Mouse (Mus musculus) CH12.LX (cell line): ENCODE results near the gene Fancc. TPM values are rescaled to one million over a fixed set of nuclear protein-coding genes. Genes with fewer than 3 reads are reported as not detected.

Experiments used
- DNase-seq: peaks from one replicate; pipeline ENCODE4 v3.0.0-alpha.2; 2013; ENCODE audit errors: extremely low read depth
- H3K27ac ChIP-seq: 2 replicates; pipeline ENCODE4 v1.5.1; 2012; ENCODE audit warnings: low read depth, mild to moderate bottlenecking, control low read depth, moderate library complexity; ENCODE audit not compliant: insufficient read depth
- H3K27me3 ChIP-seq: replicated peaks from 2 replicates; pipeline ENCODE3; 2012; ENCODE audit warnings: inconsistent platforms
- H3K36me3 ChIP-seq, 2 experiments: replicated peaks in 1 of 2; 2 replicates each; pipeline versions ENCODE3 to v1.6.1; 2012; ENCODE audit warnings: inconsistent platforms in 1 of 2, low read length in 1 of 2, mild to moderate bottlenecking in 1 of 2, mixed read lengths in 1 of 2, moderate library complexity in 1 of 2; ENCODE audit not compliant: control insufficient read depth in 1 of 2, insufficient read depth in 1 of 2
- H3K4me1 ChIP-seq, 2 experiments: 2 replicates each; pipeline ENCODE4 v1.6.1; 2012; ENCODE audit warnings: inconsistent platforms in 1 of 2, moderate library complexity in 1 of 2; ENCODE audit not compliant: insufficient read depth in 2 of 2, control insufficient read depth in 1 of 2
- H3K4me2 ChIP-seq: 2 replicates; pipeline ENCODE4 v1.6.1; 2012; ENCODE audit warnings: low read depth, mild to moderate bottlenecking, control low read depth; ENCODE audit not compliant: poor library complexity, insufficient read depth, severe bottlenecking
- H3K4me3 ChIP-seq, 3 experiments: fragments of 150-350 bp in 1 of 3; sonication (generic) in 1 of 3; replicated peaks in 1 of 3; 2 replicates each; pipeline versions ENCODE3 to v1.5.1; 2011 to 2012; ENCODE audit warnings: low read depth in 2 of 3, low read length in 2 of 3, mild to moderate bottlenecking in 2 of 3, moderate library complexity in 2 of 3, control low read depth in 1 of 3, improper control_type of control experiment in 1 of 3, inconsistent platforms in 1 of 3, mixed read lengths in 1 of 3; ENCODE audit not compliant: poor library complexity in 1 of 3
- H3K79me2 ChIP-seq: replicated peaks from 2 replicates; pipeline ENCODE4 v1.6.1; 2012; ENCODE audit warnings: mild to moderate bottlenecking, moderate library complexity; ENCODE audit not compliant: control insufficient read depth, poor library complexity, insufficient read depth, severe bottlenecking; ENCODE audit errors: extremely low read depth
- H3K9ac ChIP-seq: 2 replicates; pipeline ENCODE4 v1.6.1; 2012; ENCODE audit warnings: low read depth, mild to moderate bottlenecking, control low read depth, moderate library complexity; ENCODE audit not compliant: insufficient read depth
- H3K9me3 ChIP-seq: replicated peaks from 2 replicates; pipeline ENCODE3; 2012; ENCODE audit warnings: low read length, inconsistent platforms, mixed read lengths
- CHD2 ChIP-seq: IDR thresholded peaks from 2 replicates; pipeline ENCODE4 v1.6.1; 2011; ENCODE audit warnings: low read length, improper control_type of control experiment
- CTCF ChIP-seq, 2 experiments: IDR thresholded peaks in 1 of 2; conservative IDR thresholded peaks in 1 of 2; 2 replicates each; pipeline ENCODE4 v1.5.1; 2011 to 2012; ENCODE audit warnings: low read depth in 2 of 2, low read length in 2 of 2, improper control_type of control experiment in 1 of 2, inconsistent platforms in 1 of 2, mild to moderate bottlenecking in 1 of 2, moderate library complexity in 1 of 2
- IRF4 ChIP-seq: IDR thresholded peaks from 2 replicates; pipeline ENCODE4 v1.6.1; 2014; ENCODE audit warnings: low read depth, mild to moderate bottlenecking, inconsistent platforms, low read length, improper control_type of control experiment
- NRF1 ChIP-seq: IDR thresholded peaks from 2 replicates; pipeline ENCODE4 v1.6.1; 2014; ENCODE audit warnings: low read depth, mild to moderate bottlenecking, inconsistent platforms, low read length, improper control_type of control experiment, moderate library complexity
- RAD21 ChIP-seq: IDR thresholded peaks from 2 replicates; pipeline ENCODE4 v1.6.1; 2011; ENCODE audit warnings: low read depth, mild to moderate bottlenecking, low read length, improper control_type of control experiment, moderate library complexity
- SMC3 ChIP-seq: IDR thresholded peaks from 2 replicates; pipeline ENCODE4 v1.6.1; 2011; ENCODE audit warnings: low read depth, low read length, improper control_type of control experiment
- ZNF384 ChIP-seq: IDR thresholded peaks from 2 replicates; pipeline ENCODE4 v1.6.1; 2012; ENCODE audit warnings: low read depth, low read length, improper control_type of control experiment, inconsistent platforms
- dilution Hi-C: fragments of 300-500 bp; cut with MboI; formaldehyde crosslinking; loops from 2 replicates; pipeline ENCODE4 v1.14.3; 2020; ENCODE audit warnings: low sequenced_read_pairs; ENCODE audit not compliant: extremely low pct_unique_long_range_greater_than_20kb, extremely low pct_ligation_motif_present
- in situ Hi-C: fragments of 300-500 bp; cut with MboI; formaldehyde crosslinking; loops from 3 replicates; pipeline ENCODE4 v1.14.3; 2019; ENCODE audit warnings: low sequenced_read_pairs, low pct_ligation_motif_present, low pct_unique_long_range_greater_than_20kb, mixed read lengths
- polyA plus RNA-seq: library from polyadenylated mRNA; unstranded; fragments of >175 nt; gene quantifications from 2 replicates; pipeline ENCODE4 v1.2.1, GENCODE M21; 2012; ENCODE audit warnings: low read depth; ENCODE audit not compliant: insufficient read length
- total RNA-seq, 2 experiments: library from RNA; depleted of rRNA; stranded (reverse); fragments of 300-350 nt in 1 of 2; fragments of >200 nt in 1 of 2; gene quantifications; 2 replicates each; pipeline ENCODE4 v1.2.3; 2012 to 2014

Fancc gene
- total and polyA plus RNA-seq, 3 experiments = 8.2 to 12.4 (median 8.7) TPM

- no peak for DNase-seq
- dilution Hi-C loops (no loop called here), in situ Hi-C loops (loop anchor here (5.0 to 25.0 kb wide), 2 partner anchors 410 to 700 kb away; no protein-coding TSS in a partner anchor)
- Histone ChIP-seq H3K9ac (no peak overlapping the region), H3K36me3 (peaks cover 0 to 8% of the 10 kb centered on the region in 2 experiments), H3K4me3 (no peak overlapping the region), H3K9me3 (no peaks in the 10 kb centered on the region), H3K4me1 (peaks cover 4 to 21% of the 10 kb centered on the region in 2 experiments), H3K79me2 (no peaks in the 10 kb centered on the region), H3K27me3 (no peaks in the 10 kb centered on the region), H3K27ac (no peak overlapping the region), H3K4me2 (no peak overlapping the region)
- no peak for TF ChIP-seq IRF4
Observed at GRCm38 (mm10) chr13:63337239-63337960, 159.7 kb downstream of the Fancc start.

- in situ Hi-C loops (loop anchor here (5.0 to 25.0 kb wide), 2 partner anchors 409 to 701 kb away; no protein-coding TSS in a partner anchor), dilution Hi-C loops (no loop called here)
- H3K4me3 ChIP-seq = no peak overlapping the region
- H3K27me3 ChIP-seq = no peaks in the 10 kb centered on the region
- no peak overlapping the region for H3K4me2 ChIP-seq
- H3K27ac ChIP-seq = no peak overlapping the region
- H3K79me2 ChIP-seq = no peaks in the 10 kb centered on the region
- no peak overlapping the region for H3K9ac ChIP-seq
- no peak for TF ChIP-seq NRF1
- H3K9me3 ChIP-seq = no peaks in the 10 kb centered on the region
- peaks cover 0 to 8% of the 10 kb centered on the region in 2 experiments for H3K36me3 ChIP-seq
- DNase-seq = no peak
- peaks cover 4 to 16% of the 10 kb centered on the region in 2 experiments for H3K4me1 ChIP-seq
Observed at GRCm38 (mm10) chr13:63336335-63336734, 160.7 kb downstream of the Fancc start.

- Histone ChIP-seq H3K27me3 (no peaks in the 10 kb centered on the region), H3K4me2 (no peak overlapping the region), H3K27ac (no peak overlapping the region), H3K9me3 (no peaks in the 10 kb centered on the region), H3K4me3 (no peak overlapping the region), H3K9ac (no peak overlapping the region), H3K36me3 (peaks cover 0 to 9% of the 10 kb centered on the region in 2 experiments), H3K79me2 (no peaks in the 10 kb centered on the region), H3K4me1 (peaks cover 4 to 15% of the 10 kb centered on the region in 2 experiments)
- TF ChIP-seq CHD2 = no peak
- TF ChIP-seq RAD21 = peak; percentile 66
- TF ChIP-seq ZNF384 = no peak
- peak; percentile 60 to 74; a peak in 3 of 4 replicates for TF ChIP-seq CTCF (conservative IDR thresholded peaks at IDR 0.05 in 1 of 2, IDR thresholded peaks at IDR 0.05 in 1 of 2; ENCODE audit: low read depth in 2 of 2, low read length in 2 of 2)
- peak; percentile 59 for TF ChIP-seq SMC3
- in situ Hi-C loops (loop anchor here (5.0 to 25.0 kb wide), 2 partner anchors 408 to 702 kb away; no protein-coding TSS in a partner anchor), dilution Hi-C loops (no loop called here)
- peak; percentile 40 for DNase-seq
Observed at GRCm38 (mm10) chr13:63335421-63336134, 161.5 kb downstream of the Fancc start.
